Mouse (Mus musculus): ENCODE results near the gene Setd2.

- TF ChIP-seq POLR2A (IDR thresholded peaks at IDR 0.05; ENCODE audit: extremely low read depth, insufficient read depth, low read length) (no peak), CTCF (IDR thresholded peaks at IDR 0.05; ENCODE audit: low read depth, low read length) (no peak)
Observed at GRCm38 (mm10) chr9:110644295-110644694, 111.9 kb downstream of the Setd2 start.
